Mouse (Mus musculus) testis, adult 2 months (tissue): ENCODE measurements around the gene Zfp827.

Experiments
- CTCF ChIP-seq: fragments of 200-500 bp; IDR thresholded peaks from 2 replicates; pipeline ENCODE4 v1.5.1; 2012; ENCODE audit warnings: low read depth, mild to moderate bottlenecking, inconsistent platforms, low read length, moderate library complexity; ENCODE audit not compliant: control insufficient read depth, insufficient read depth, insufficient replicate concordance
- POLR2A ChIP-seq: fragments of 200-500 bp; IDR thresholded peaks from 2 replicates; pipeline ENCODE4 v1.6.1; 2012; ENCODE audit warnings: low read depth, mild to moderate bottlenecking, inconsistent platforms, low read length, moderate library complexity; ENCODE audit not compliant: control insufficient read depth

GRCm38 (mm10) chr8:79080096-79080739, 52.0 kb downstream of the Zfp827 start:
- TF ChIP-seq CTCF = no peak
- TF ChIP-seq POLR2A = no peak
